In the genomic region with DNA sequence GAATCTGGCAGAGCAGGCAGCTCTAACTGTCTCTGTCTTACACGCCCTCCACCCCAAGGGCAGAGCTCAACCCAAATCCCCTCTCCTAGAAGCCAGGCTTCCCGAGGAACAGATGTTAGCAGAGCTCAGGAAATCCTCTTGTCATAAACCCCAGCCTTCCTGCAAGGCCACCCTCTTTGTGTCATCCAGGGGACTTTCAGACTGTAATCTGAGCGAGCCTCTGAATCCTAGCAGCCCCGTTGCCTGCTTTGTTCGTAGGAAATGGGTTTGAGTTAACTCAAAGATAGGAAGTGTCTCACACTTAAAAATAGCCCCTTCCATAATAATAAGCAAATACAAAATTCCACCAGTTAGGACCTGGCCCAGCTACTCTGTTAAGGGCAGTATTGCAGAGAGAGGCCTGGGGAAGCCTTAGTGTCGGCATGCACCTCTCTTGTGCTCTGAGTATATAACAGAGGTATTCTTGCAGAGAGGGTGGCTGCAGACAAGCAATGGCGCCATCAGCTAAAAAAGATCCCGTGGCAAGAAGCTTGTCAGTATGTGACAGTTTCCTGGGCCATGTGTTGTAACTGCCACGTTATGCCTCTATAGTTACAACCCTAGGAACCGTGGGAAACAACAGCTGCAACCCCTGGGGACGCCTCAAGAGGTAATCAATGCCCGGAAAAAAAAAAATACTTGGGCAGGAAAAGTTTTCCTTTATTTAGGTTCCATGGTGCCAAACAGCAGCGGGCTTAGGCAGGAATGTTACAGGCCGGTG, we compare ENCODE assay signal across 7 mouse cellular contexts. TPM values are rescaled to one million over a fixed set of nuclear protein-coding genes. Genes with fewer than 3 reads are reported as not detected.
DNase-seq lines count a peak whose midpoint lies in the region; ATAC-seq and TF ChIP-seq lines count a peak whose summit lies in the region.

No protein-coding gene starts in this region.

- peak; percentile 22; the same call in 1 of the 2 replicates for TF ChIP-seq EP300 in heart, postnatal 0 days (IDR thresholded peaks at IDR 0.05; ENCODE audit: low read depth)
- TF ChIP-seq EP300 in liver, embryonic 14.5 days (IDR thresholded peaks at IDR 0.05; ENCODE audit: low read depth) = no peak

- WGBS in heart, postnatal 0 days = 22% methylated on average over 14 of the region's 14 CpGs
- 24% methylated on average over 14 of the region's 14 CpGs for WGBS in liver, embryonic 14.5 days (ENCODE audit: insufficient replicate concordance)

- DNase-seq in 416B (ENCODE audit: low read depth) = peak; percentile 87
- DNase-seq in CD4-positive helper T cell, adult 2 months (ENCODE audit: low read depth, low spot score) = peak; percentile 32
- peak; percentile 36 for DNase-seq in heart, postnatal 0 days (ENCODE audit: low spot score)
- DNase-seq in liver, embryonic 14.5 days (ENCODE audit: low read depth in 3 of 3, low spot score in 3 of 3) = no peak
- peak; percentile 72 for DNase-seq in thymus, postnatal 0 days (ENCODE audit: low spot score)

- H3K27ac ChIP-seq in heart, postnatal 0 days (ENCODE audit: low read depth) = peak overlapping the region; percentile 87
- peak overlapping the region; percentile 2 for H3K27ac ChIP-seq in liver, embryonic 14.5 days

- TF ChIP-seq CTCF in heart, postnatal 0 days (IDR thresholded peaks at IDR 0.05; ENCODE audit: low read depth) = no peak
- no peak for TF ChIP-seq CTCF in liver, embryonic 14.5 days (IDR thresholded peaks at IDR 0.05; ENCODE audit: low read depth)

- H3K4me2 ChIP-seq in heart, postnatal 0 days (ENCODE audit: low read depth, low read length) = no peak overlapping the region; the same call in 1 of the 2 replicates
- no peak overlapping the region for H3K4me2 ChIP-seq in liver, embryonic 14.5 days (ENCODE audit: low read depth)

- no peaks in the 10 kb centered on the region for H3K27me3 ChIP-seq in heart, postnatal 0 days (ENCODE audit: control insufficient read depth, insufficient read depth, low read length)
- no peaks in the 10 kb centered on the region for H3K27me3 ChIP-seq in liver, embryonic 14.5 days (ENCODE audit: control insufficient read depth, insufficient read depth, low read length)

- H3K4me1 ChIP-seq in heart, postnatal 0 days (ENCODE audit: control insufficient read depth, insufficient read depth) = peaks cover 7% of the 10 kb centered on the region; the same call in 1 of the 2 replicates
- peaks cover 0 to 29% of the 10 kb centered on the region in 2 experiments; a peak in 2 of 4 replicates for H3K4me1 ChIP-seq in liver, embryonic 14.5 days (replicated peaks; ENCODE audit: control insufficient read depth in 2 of 2, insufficient read depth in 2 of 2, low read length in 1 of 2)

- no peak overlapping the region for H3K4me3 ChIP-seq in heart, postnatal 0 days (ENCODE audit: low read depth, low read length)
- no peak overlapping the region for H3K4me3 ChIP-seq in liver, embryonic 14.5 days (ENCODE audit: insufficient read depth in 1 of 2, low read depth in 2 of 2, low read length in 2 of 2)

- peak; percentile 65 for ATAC-seq in heart, postnatal 0 days (ENCODE audit: insufficient read depth, low read depth)
- ATAC-seq in liver, embryonic 14.5 days (ENCODE audit: insufficient read depth) = peak; percentile 5; the same call in 1 of the 2 replicates
- ATAC-seq in frontal cortex, adult (ENCODE audit: low TSS enrichment) = no peak
- ATAC-seq in inflammation-experienced regulatory T-cells, adult 6 months = no peak

- no peak overlapping the region for H3K9ac ChIP-seq in heart, postnatal 0 days (replicated peaks; ENCODE audit: low read depth, low read length)
- no peak overlapping the region for H3K9ac ChIP-seq in liver, embryonic 14.5 days (replicated peaks)

- H3K9me3 ChIP-seq in heart, postnatal 0 days (replicated peaks; ENCODE audit: control insufficient read depth, low read length) = no peaks in the 10 kb centered on the region
- H3K9me3 ChIP-seq in liver, embryonic 14.5 days (ENCODE audit: control insufficient read depth, low read length) = no peaks in the 10 kb centered on the region

- no peaks in the 10 kb centered on the region for H3K36me3 ChIP-seq in heart, postnatal 0 days (replicated peaks; ENCODE audit: control insufficient read depth, insufficient read depth, low read length)
- H3K36me3 ChIP-seq in liver, embryonic 14.5 days (replicated peaks; ENCODE audit: control insufficient read depth, insufficient read depth, low read depth) = no peaks in the 10 kb centered on the region

RNA-seq across cellular contexts. Expression of a gene that starts 17.1 kb away (rescaled TPM):
- not detected in 2 replicates for total RNA-seq in heart, postnatal 0 days (2014; rRNA removed; ENCODE audit: low replicate concordance)
- 1.00 and 2.7 TPM in 2 replicates for polyA plus RNA-seq in heart, postnatal 0 days (2015; fragmentation: Nextera tagmentation; extraction: Ambion mirVana)
- not detected in 2 replicates for polyA plus RNA-seq in liver, embryonic 14.5 days (2012; rRNA removed)
- polyA plus RNA-seq in liver, embryonic 14.5 days (2014; fragmentation: Nextera tagmentation; extraction: Ambion mirVana) = 1.0 TPM in 1 of 2 replicates, not detected in the other
- 0.79 TPM in 1 of 2 replicates, not detected in the other for polyA plus RNA-seq in thymus, postnatal 0 days (2015; fragmentation: Nextera tagmentation; extraction: Ambion mirVana)
- polyA plus RNA-seq in inflammation-experienced regulatory T-cells, adult 6 months (2017; shearing (Covaris generic)) = not detected

RNA-seq across cellular contexts. Expression of a gene that starts 48.8 kb away (rescaled TPM):
- total RNA-seq in heart, postnatal 0 days (2014; rRNA removed; ENCODE audit: low replicate concordance) = 5.4 and 21.1 TPM in 2 replicates
- polyA plus RNA-seq in heart, postnatal 0 days (2015; fragmentation: Nextera tagmentation; extraction: Ambion mirVana) = 8.0 and 8.4 TPM in 2 replicates
- polyA plus RNA-seq in liver, embryonic 14.5 days (2012; rRNA removed) = 3.9 and 5.1 TPM in 2 replicates
- 7.6 and 8.3 TPM in 2 replicates for polyA plus RNA-seq in liver, embryonic 14.5 days (2014; fragmentation: Nextera tagmentation; extraction: Ambion mirVana)
- 6.7 and 6.8 TPM in 2 replicates for polyA plus RNA-seq in thymus, postnatal 0 days (2015; fragmentation: Nextera tagmentation; extraction: Ambion mirVana)
- 1 to 10 TPM; 2.1 to 3.7 (median 3.7) TPM for polyA plus RNA-seq in inflammation-experienced regulatory T-cells, adult 6 months (2017; shearing (Covaris generic))

Comparison
In these comparisons a context has a peak if more than half of its experiments do, and no peak if none do; other contexts are left out.
1. DNase-seq: peak in 416B (single experiment), CD4-positive helper T cell, adult 2 months (single experiment), heart, postnatal 0 days (single experiment) and thymus, postnatal 0 days (single experiment); none in liver, embryonic 14.5 days (0 of 3).
2. ATAC-seq: peak in heart, postnatal 0 days (single experiment) and liver, embryonic 14.5 days (single experiment); none in frontal cortex, adult (single experiment) and inflammation-experienced regulatory T-cells, adult 6 months (single experiment).